In the genomic region with DNA sequence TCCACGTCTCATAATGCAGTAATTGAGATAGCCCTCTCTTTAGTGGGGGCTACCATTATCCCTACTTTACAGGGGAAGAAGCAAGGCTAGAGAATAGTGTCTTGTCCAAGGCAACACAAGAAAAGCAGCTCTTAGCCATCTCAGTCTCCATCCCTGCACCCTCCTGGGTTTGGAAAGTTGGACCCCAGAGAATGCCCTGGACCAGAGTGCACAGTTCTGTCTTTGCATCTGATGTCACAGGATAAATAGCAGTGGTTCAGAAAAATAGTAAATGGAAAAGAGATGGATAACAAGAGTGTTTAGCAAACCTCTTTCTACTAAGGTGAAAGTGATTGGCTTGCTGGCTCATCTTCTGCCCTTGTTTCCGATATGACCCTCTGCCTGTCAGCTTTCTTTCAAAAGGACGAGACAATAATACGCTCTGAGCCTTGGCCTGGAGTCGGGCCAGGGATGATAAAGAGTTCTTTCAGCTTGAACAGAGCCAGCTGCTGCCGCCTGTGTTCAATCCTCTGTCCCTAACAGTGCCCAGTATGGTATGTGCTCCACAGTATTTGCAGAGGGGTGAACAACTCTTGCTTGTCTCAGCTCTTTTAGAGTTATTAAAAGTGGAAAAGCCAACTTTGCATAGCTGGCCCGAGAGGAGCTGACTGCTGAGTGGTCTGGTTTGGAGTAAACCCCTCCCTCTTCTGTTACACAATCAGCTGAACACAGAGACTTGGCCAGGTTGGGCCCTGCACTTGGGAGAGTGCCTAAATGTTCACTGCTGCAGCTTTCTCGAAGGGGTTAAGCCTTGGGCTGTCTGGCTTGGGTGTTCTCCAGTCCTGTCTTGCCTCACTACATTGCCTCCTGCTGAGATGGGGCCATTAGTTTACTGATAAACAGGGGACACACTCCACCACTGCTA, we compare ENCODE assay signal across 9 mouse cellular contexts. TPM values are rescaled to one million over a fixed set of nuclear protein-coding genes. Genes with fewer than 3 reads are reported as not detected.
DNase-seq lines count a peak whose midpoint lies in the region; ATAC-seq and TF ChIP-seq lines count a peak whose summit lies in the region.
"Had no signal": no experiment of that assay in that cellular context is flagged by ENCODE, and none has a peak within 500 bp of the region (broad histone marks: within the 10 kb centered on the region; RNA-seq: fewer than 3 reads in every experiment).

No protein-coding gene starts in this region.

- no peaks in the 10 kb centered on the region for H3K9me3 ChIP-seq in intestine, postnatal 0 days (ENCODE audit: control insufficient read depth)
- H3K9me3 ChIP-seq in midbrain, postnatal 0 days (ENCODE audit: low read length): no peaks in the 10 kb centered on the region

- H3K4me2 ChIP-seq in intestine, postnatal 0 days (replicated peaks; ENCODE audit: low read depth): no peak overlapping the region
- H3K4me2 ChIP-seq in midbrain, postnatal 0 days (ENCODE audit: low read depth, low read length, poor library complexity, severe bottlenecking): no peak overlapping the region

- H3K4me1 ChIP-seq in intestine, postnatal 0 days (replicated peaks; ENCODE audit: control insufficient read depth, insufficient read depth, low read length): no peaks in the 10 kb centered on the region
- H3K4me1 ChIP-seq in midbrain, postnatal 0 days (ENCODE audit: insufficient read depth, low read length): no peaks in the 10 kb centered on the region

- no peak overlapping the region for H3K27ac ChIP-seq in intestine, postnatal 0 days (ENCODE audit: low read depth, low read length)
- no peak overlapping the region for H3K27ac ChIP-seq in midbrain, postnatal 0 days (ENCODE audit: low read depth, low read length)

- no peak overlapping the region for H3K9ac ChIP-seq in intestine, postnatal 0 days (ENCODE audit: low read depth, low read length)
- H3K9ac ChIP-seq in midbrain, postnatal 0 days (replicated peaks; ENCODE audit: low read length, poor library complexity, severe bottlenecking): no peak overlapping the region

- TF ChIP-seq CTCF in intestine, postnatal 0 days (IDR thresholded peaks at IDR 0.05; ENCODE audit: low read depth): no peak
- TF ChIP-seq CTCF in midbrain, postnatal 0 days (IDR thresholded peaks at IDR 0.05): no peak

- peak; percentile 28; the same call in 1 of the 2 replicates for ATAC-seq in intestine, postnatal 0 days
- ATAC-seq in midbrain, postnatal 0 days (ENCODE audit: low FRiP score): peak; percentile 66
- no peak for ATAC-seq in monocyte, adult 5-6 weeks (replicated peaks; ENCODE audit: insufficient number of reproducible peaks, low FRiP score, low TSS enrichment, poor library complexity, severe bottlenecking)
- ATAC-seq in inflammation-experienced regulatory T-cells, adult 6 months: no peak

- no peak overlapping the region for H3K4me3 ChIP-seq in intestine, postnatal 0 days (ENCODE audit: low read depth, low read length)
- no peak overlapping the region for H3K4me3 ChIP-seq in midbrain, postnatal 0 days (ENCODE audit: low read depth, low read length)

- no peaks in the 10 kb centered on the region for H3K36me3 ChIP-seq in intestine, postnatal 0 days (ENCODE audit: control insufficient read depth, insufficient read depth)
- no peaks in the 10 kb centered on the region for H3K36me3 ChIP-seq in midbrain, postnatal 0 days (ENCODE audit: insufficient read depth, low read length)

- no peaks in the 10 kb centered on the region for H3K27me3 ChIP-seq in intestine, postnatal 0 days (replicated peaks; ENCODE audit: control insufficient read depth, insufficient read depth, low read length)
- H3K27me3 ChIP-seq in midbrain, postnatal 0 days (ENCODE audit: insufficient read depth, low read length): no peaks in the 10 kb centered on the region

- WGBS in intestine, postnatal 0 days: 50% methylated on average over 8 of the region's 8 CpGs
- WGBS in midbrain, postnatal 0 days: 25% methylated on average over 8 of the region's 8 CpGs

- peak; percentile 55 for DNase-seq in adrenal gland, adult 2 months
- DNase-seq in cerebellum, postnatal 14 days: peak; percentile 41 to 60
- DNase-seq in gonadal fat pad, adult 2 months (ENCODE audit: low read depth): peak; percentile 57
- peak; percentile 13 to 42 for DNase-seq in left cerebral cortex, adult 9 months (ENCODE audit: low spot score in 2 of 2)
- peak; percentile 83 for DNase-seq in midbrain, postnatal 0 days (ENCODE audit: low spot score)

RNA-seq across cellular contexts. Expression of gene Foxi1, which starts 26.4 kb away (rescaled TPM):
- total RNA-seq in adrenal gland, adult 2 months (2021): not detected
- polyA plus RNA-seq in adrenal gland, adult 2 months (2012; rRNA removed): not detected in 2 replicates
- polyA plus RNA-seq in gonadal fat pad, adult 2 months (2012; rRNA removed): 22.2 and 29.9 TPM in 2 replicates
- not detected in 2 replicates for polyA plus RNA-seq in intestine, postnatal 0 days (2015; fragmentation: Nextera tagmentation; extraction: Ambion mirVana)
- 0.05 TPM in 1 of 2 replicates, not detected in the other for total RNA-seq in midbrain, postnatal 0 days (2014; rRNA removed)
- polyA plus RNA-seq in midbrain, postnatal 0 days (2015; fragmentation: Nextera tagmentation; extraction: Ambion mirVana): not detected in 2 replicates
- not detected in 3 replicates for total RNA-seq in monocyte, adult 5-6 weeks (2017)
- not detected for polyA plus RNA-seq in inflammation-experienced regulatory T-cells, adult 6 months (2017; shearing (Covaris generic))
- total RNA-seq: gastrocnemius, adult 8-10 months had no signal

Comparison
In these comparisons a context has a peak if more than half of its experiments do, and no peak if none do; other contexts are left out.
1. DNase-seq: peak in every context shown above with its lines; median percentile 83 in midbrain, postnatal 0 days; 57 in gonadal fat pad, adult 2 months; 55 in adrenal gland, adult 2 months; 50 in cerebellum, postnatal 14 days; 28 in left cerebral cortex, adult 9 months.
2. ATAC-seq: peak in intestine, postnatal 0 days (single experiment) and midbrain, postnatal 0 days (single experiment); none in monocyte, adult 5-6 weeks (single experiment) and inflammation-experienced regulatory T-cells, adult 6 months (single experiment).
3. RNA of gene Foxi1, which starts 26.4 kb away (polyA plus RNA-seq): 22.2 to 29.9 TPM in gonadal fat pad, adult 2 months; not detected in adrenal gland, adult 2 months, not detected in intestine, postnatal 0 days, not detected in midbrain, postnatal 0 days and not detected in inflammation-experienced regulatory T-cells, adult 6 months; every median in the first group is over 10 times any median in the second.